Mouse (Mus musculus): ENCODE results near the gene Arl8b.

Arl8b gene

GRCm38 (mm10) chr6:108782526-108783183 lies at the start of gene Arl8b:
Gene Arl8b (plus strand): TSS chr6:108783099.
- peak; percentile 95 for DNase-seq

- peak; percentile 60 for DNase-seq
These were observed 46.8 kb upstream of the Arl8b start for GRCm38 (mm10) chr6:108735910-108736750.

- DNase-seq = no peak
These were observed 44.3 kb upstream of the Arl8b start for GRCm38 (mm10) chr6:108738463-108739203.

- DNase-seq = no peak
These were observed 42.3 kb upstream of the Arl8b start for GRCm38 (mm10) chr6:108740579-108740978.

DNA sequence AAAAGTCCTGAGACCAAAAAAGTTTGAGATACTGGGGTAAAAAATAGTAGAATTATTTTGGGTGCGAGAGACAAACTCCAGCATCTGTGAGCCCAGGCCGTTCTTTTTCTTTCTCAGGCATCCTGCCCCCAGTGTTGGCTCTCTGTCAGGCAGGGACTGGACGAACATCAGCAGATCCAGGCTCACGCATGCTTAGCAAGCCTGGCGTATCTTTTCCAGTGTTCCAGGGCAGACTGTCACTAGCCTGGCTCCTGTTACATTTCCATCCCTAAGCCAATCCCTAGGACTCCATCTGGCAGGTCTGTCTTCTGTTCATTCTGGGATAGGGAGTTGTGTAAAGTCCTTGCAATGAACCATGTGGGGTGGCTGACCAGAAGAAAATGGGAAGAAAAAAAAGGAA lies 39.2 kb upstream of the Arl8b start:
- DNase-seq = no peak

GRCm38 (mm10) chr6:108751324-108751723 lies 31.6 kb upstream of the Arl8b start:
- no peak for DNase-seq

- DNase-seq = no peak
These were observed 30.5 kb upstream of the Arl8b start for GRCm38 (mm10) chr6:108752395-108752794.

GRCm38 (mm10) chr6:108753536-108753935 lies 29.4 kb upstream of the Arl8b start:
- DNase-seq = no peak

DNA sequence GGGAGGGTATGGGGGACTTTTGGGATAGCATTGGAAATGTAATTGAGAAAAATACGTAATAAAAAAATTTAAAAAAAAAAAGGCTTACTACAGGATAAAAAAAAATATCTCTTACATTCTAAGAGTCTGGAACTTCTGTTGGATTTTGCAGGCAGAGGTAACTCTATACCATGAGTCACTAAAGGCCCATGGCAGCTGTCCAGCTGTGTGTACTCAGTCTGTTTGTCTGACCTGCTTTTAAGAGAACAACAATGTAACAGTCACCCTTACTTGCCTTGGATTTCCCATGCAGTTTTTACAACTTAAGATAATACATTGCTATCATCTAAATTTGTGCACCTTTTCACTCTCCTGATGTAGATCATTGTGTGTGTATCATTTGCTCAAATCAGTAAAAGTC lies 28.5 kb upstream of the Arl8b start:
- DNase-seq = no peak

DNA sequence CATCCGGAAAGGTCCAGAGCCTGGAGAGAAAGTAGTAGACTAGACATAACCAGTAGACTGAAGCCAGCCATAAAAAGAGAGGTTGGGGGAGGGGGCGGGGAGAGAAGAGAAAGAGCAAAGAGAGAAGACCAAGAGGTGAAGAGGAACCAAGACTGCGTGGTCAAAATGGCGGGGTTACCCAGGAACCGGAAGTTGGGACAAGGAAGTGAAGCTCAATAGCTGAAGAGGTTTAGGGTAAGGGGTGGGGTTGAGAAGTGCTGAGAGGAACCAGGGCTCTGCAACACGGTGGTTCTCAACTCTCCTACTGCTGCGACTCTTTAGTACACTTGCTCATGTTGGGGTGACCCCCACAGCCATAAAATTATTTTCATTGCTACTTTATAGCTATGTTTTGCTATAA lies 27.0 kb upstream of the Arl8b start:
- no peak for DNase-seq

DNA sequence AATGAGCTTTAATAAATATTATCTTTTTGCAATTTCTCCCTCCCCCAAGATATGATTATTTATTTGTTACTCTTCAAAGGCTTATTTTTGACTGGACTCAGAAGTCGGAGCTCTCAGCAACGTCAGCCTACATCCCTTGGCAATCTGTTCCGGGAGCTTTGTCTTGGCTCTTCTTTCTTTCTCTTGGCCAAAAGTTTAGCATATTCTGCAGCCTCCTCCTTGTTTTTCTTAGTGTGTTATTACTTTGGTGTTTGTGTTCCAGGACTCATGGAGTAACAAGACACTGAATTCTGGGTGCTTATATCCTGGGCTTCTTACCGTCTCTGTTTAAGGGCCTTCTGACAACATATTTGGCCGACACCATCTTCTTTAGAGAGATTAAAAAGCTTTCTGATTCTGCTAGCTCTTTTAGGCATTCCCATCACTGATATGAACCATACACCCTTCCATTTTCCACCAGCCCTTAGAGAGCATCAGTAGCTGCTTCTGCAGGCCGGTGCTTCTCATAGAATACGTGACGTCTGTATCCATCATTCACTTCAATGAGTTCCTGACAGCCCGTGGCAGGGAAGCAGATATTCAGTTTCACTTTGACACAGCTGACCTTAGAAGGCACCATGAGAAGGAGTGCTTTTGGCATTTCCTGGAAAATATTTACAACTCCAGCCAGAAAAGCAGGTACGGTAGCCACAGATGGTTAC lies 23.8 kb upstream of the Arl8b start:
- DNase-seq = no peak

GRCm38 (mm10) chr6:108759698-108760039 lies 23.2 kb upstream of the Arl8b start:
- DNase-seq = peak; percentile 54

- DNase-seq = no peak
These were observed 12.0 kb upstream of the Arl8b start for GRCm38 (mm10) chr6:108770880-108771279.

DNA sequence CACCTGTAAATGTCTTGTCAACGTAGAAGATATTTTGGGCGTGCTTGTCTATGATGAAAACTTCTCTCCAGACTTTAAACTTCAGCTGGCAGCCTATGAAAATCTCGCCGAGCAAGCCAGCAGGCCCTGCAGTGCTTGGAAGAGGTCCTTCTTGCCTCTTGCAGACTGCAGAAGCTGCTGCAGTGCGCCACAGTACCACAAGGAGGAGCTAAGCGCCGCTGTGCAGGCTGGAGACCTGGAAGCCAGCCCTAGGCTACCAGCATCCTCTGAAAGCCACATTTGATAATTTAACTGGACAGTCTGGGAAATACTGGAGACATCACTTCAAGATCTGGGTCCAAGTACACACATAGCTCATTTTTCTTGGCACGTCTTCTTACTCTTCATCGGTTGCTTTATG lies 10.0 kb upstream of the Arl8b start:
- DNase-seq = peak; percentile 73

DNA sequence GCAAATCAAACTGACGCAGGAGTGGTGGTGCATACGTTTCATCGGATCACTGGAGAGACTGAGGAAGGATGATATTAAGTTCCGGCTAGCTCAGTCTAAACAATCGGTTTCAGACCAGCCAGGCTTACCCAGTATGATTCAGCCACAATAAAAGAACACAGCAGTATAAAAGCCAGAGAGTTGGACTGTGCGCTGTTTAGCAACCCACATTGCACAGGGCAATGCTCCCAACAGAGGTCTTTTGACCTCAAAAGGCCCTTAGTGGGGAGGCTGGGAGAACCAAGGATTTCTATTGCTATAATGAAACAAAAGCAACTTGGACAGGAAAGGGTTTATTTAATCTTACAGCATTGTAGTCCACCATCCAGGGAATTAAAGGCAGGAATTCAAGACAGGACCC lies 9.4 kb upstream of the Arl8b start:
- no peak for DNase-seq

GRCm38 (mm10) chr6:108776274-108776673 lies 6.6 kb upstream of the Arl8b start:
- no peak for DNase-seq

DNA sequence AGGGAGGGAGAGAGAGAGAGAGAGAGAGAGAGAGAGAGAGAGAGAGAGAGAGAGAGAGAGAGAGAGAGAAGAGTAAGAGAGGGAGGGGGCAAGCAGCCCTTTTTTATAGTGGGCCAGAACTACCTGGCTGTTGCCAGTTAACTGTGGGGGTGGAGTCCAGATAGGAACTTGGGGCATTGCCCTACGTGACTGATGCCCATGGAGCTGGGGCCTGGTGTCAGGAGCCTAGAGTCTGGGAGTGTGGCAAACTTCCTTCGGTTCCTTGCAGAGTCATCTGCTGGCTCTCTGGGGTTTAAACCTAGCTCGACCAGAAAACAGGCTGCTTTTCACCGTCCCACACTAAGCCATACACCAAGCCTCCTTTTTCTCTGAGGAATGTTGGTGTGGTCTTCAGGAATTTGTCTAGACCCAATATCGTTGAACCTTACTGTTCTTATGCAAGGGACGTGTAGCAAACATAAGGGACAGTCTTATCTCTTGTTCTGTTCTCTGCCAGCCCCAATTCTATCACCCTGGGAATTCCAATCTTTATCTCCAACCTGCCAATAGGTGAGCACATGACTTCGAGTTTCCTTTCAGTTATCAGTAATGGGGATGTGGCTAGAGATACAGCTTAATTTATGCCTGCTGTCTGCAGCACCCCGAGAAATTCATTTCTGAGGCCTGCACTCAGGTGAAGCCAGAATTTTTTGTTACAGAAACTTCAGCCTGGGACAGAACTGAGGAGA lies 5.2 kb upstream of the Arl8b start:
- no peak for DNase-seq

- no peak for DNase-seq
These were observed 4.5 kb upstream of the Arl8b start for GRCm38 (mm10) chr6:108778399-108778798.

DNA sequence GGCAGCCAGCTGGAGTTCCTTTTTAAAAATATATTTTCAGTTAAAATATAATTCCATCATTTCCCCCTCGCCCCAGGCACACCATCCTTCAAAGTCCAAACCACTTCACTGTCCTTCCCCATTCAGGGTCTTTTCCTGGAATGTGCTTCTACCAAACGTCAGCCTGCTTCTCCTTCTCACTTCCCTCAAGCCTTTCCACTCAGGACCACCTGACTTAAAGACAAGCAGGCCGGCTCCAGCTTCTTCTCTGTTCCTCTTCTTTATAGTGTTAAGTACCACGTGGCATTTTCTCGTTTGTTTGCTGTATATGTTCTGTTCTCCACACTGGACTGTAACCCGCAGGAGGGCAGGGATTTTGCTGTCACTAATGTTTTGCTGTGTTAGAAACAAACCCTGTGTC lies 1.0 kb upstream of the Arl8b start:
- no peak for DNase-seq

GRCm38 (mm10) chr6:108783184-108783881 lies 434 bp downstream of the Arl8b start:
- DNase-seq = peak; percentile 65

DNA sequence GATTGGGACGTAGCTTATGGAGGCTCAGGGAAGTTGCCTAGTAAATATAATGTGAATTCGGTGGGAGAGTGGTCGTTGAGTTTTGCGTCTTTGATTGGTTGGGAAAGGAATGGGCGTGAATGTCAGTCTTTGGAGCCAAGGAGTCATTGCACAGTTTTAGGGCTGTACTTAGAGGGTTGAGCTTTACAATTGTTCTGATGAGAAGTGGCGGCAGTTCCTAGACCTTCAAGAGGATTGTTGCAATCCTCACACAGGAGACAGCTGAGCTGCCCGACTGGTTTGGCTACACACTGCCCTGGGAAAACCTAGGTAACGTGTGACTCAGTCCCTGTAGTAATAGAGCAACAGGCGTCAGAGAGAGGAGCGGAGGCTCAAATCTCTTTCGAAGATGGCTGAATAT lies 1.2 kb downstream of the Arl8b start:
- DNase-seq = no peak

DNA sequence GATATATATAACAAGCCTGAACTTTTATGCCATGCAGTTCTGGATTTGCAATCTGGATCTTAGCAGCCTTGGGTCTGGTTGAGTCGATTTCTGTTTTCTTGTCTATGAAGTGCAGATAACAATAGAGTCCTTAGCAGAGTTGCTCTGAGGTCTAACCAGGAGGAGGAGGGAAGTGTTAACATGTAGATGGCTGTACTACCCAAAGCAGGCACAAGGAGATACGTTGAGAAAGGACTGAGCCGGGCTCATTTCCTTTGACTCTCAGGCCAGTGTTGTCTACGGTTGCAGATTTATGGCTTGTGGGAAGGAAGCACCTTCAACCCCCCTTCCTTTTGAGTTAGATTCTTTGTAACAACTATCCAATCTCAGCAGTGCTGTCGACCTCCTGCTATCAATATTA lies 1.9 kb downstream of the Arl8b start:
- DNase-seq = no peak

Data from cerebellum, adult 9-11 months (tissue).